Mouse (Mus musculus) T-helper 2 cell (primary cell): ENCODE results near the gene Gm2956.
"Not testable (repeated sequence)": the region's sequence is repeated elsewhere in the genome, so short reads cannot be mapped to it uniquely, and the experiment has no call there.

Experiments used
- in situ Hi-C: fragments of 300-600 bp; cut with MboI, MseI; formaldehyde crosslinking; loops from one replicate; pipeline ENCODE4 v1.15.1; 2025; ENCODE audit warnings: high pct_unique_total_duplicates

The Gm2956 gene

GRCm38 (mm10) chr14:3332087-3332677 is at the start of gene Gm2956:
Gene Gm2956 (plus strand): TSS chr14:3332627.
- in situ Hi-C loops: not testable (repeated sequence)

GRCm38 (mm10) chr14:3333406-3333805 is 979 bp downstream of the Gm2956 start:
- in situ Hi-C loops: not testable (repeated sequence)

GRCm38 (mm10) chr14:3394793-3395192 is 62.4 kb downstream of the Gm2956 start, which contains the start of gene Gm10413:
Gene Gm10413 (plus strand): TSS chr14:3395093.
- in situ Hi-C loops: not testable (repeated sequence)
